Mouse (Mus musculus): ENCODE measurements around the gene Lsm10.

GRCm38 (mm10) chr4:126090101-126090847 lies 6.1 kb upstream of the Lsm10 start:
- no peak for TF ChIP-seq CTCF (IDR thresholded peaks at IDR 0.05; ENCODE audit: low read depth)
- TF ChIP-seq EP300 (IDR thresholded peaks at IDR 0.05; ENCODE audit: low read depth), result no peak
